Mouse (Mus musculus): ENCODE results near the gene Hras. TPM values are rescaled to one million over a fixed set of nuclear protein-coding genes. Genes with fewer than 3 reads are reported as not detected.

The Hras gene
- total RNA-seq, 2 experiments from 2014 or later = 193 to 209 TPM

DNA sequence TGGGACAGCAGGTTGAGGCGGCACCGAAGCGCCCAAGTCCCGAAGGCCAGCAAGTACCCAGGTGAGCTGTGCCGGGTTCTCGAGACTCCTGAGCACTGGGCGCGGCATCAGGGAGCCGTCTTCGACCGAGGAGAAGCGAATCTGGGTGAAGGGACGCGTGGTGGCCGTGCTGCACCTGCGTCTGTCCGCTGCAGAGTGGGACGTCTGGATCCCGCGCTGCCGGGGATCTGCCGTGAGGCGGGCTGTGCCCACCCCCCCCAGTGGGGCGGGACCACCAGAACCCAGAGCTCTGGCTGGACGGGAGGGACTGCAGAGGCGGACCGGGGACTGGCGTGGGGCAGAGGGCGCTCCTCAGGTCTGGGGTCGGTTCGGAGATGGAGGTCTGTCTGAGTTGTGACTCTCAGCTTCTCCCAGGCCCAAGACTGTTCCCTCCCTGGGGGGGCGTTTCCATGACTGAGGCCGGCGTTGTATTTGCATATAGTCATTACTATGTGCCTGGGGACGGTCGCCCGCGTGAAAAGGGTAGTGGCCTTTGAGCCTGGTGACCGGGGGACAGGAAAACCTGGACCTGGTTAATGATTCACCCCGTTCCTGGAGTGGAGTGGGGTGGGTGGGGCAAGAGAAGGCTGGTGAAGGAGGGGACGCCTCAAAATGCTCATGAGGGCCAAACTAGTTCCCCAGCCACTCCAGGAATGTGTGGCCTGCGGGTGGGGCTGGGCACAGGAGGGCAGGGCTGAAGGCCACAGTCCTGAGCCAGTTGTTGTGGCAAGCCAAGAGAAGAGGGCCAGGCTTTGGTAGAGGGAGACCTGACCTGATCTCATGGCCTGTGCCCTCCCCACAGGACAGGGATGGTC lies 22.3 kb upstream of the Hras start:
- DNase-seq = peak; percentile 28
- intact Hi-C loops (cut with DNase I; ENCODE audit: low total_unique reads) = no loop called here

DNA sequence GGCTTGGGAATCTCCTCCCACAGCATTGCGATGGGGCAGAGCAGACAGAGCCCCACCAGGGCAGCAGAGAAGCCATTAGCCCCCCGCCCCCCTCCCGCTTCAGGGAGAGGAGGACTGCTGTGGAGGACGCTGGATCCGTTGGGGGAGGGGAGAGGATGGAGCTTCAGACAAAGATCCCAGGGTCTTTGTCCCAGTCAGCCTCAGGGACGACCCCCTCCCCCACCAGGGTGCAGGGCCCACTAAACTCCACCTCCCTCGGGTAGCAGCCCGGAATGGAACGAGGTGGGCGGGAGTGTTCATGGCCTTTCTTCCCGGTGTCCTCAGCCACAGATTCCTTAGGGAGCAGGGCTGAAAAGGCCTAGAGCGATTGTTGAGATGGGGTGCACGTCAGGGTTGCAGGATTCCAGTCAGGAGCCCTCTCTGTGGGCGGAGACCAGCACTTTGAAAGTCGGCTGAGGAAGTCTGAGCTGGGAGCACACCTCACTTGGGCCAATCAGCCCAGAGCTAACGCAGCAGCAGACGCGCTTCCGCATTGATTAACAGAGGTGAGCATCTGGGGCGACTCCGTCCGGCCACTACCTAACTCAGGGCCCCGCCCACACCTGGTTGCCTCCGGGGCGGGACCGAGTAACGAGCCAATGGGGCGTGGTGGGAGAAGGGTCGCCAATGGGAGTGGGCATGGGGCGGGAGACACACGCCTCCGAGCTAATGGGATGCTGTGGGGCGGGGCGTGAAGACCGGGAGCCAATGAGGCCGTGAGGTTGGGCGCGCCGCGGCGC lies 21.5 kb upstream of the Hras start, which contains the start of gene Rassf7:
Gene Rassf7 (plus strand): TSS at position 760 of the 779 bp plus-strand sequence.
- intact Hi-C loops (cut with DNase I; ENCODE audit: low total_unique reads) = no loop called here

DNA sequence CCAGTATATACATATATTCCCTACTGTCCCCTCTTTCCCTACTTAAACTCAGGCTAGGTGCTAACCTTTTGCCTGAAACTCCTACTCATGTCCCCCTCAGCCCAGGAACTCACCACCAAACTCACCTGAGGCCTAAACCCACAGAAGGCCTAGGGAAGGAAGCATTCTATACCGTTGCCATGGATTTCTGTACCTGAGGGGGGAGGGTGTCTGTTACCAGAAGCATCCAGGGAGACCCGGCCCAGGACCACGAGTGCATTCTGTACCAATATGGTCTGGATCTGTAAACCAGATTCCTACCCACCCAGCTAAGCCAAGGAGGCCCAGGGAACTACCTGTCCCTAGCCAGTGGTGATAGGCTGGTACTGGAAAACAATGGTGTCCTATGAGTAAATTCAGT lies 20.5 kb upstream of the Hras start:
- intact Hi-C loops (cut with DNase I; ENCODE audit: low total_unique reads) = no loop called here
- no peak for DNase-seq

More for the DNA sequence above, 21.5 kb upstream of the Hras start, which contains the start of gene Rassf7:
- DNase-seq = peak; percentile 85

DNA sequence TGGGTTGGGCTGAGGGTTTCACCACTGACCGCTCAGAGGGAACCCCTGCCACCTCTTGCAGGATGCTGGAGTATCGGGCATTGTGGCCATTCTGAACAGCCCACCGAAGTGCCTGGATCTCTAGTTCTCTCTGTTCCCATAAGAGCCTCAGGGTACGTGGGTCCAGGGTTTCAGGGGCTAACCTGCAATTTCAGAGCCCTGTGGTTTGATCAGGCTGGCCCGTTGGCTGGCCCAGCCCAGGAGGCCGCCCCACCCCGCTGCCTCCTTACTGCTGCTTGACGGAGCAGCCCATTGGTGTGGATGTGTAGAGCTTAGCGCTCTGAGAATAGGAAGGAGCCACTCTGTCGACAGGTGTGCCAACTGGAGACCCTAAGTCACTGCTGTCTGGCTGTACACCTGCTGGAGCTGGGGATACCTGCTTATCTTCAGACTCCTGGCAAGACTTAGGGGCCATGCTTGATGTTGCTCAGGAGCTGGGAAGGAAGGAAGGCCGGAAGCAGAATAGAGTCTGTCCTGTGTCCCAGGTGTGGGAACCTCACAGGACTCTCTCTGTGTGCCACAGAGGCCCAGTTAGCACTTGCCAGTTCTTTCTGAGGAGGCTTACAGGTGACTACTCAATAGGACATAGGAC lies 19.9 kb upstream of the Hras start, which contains the start of gene Lmntd2:
Gene Lmntd2 (minus strand): TSS at position 476 of the 631 bp plus-strand sequence.
- no peak for DNase-seq
- intact Hi-C loops (cut with DNase I; ENCODE audit: low total_unique reads) = no loop called here

DNA sequence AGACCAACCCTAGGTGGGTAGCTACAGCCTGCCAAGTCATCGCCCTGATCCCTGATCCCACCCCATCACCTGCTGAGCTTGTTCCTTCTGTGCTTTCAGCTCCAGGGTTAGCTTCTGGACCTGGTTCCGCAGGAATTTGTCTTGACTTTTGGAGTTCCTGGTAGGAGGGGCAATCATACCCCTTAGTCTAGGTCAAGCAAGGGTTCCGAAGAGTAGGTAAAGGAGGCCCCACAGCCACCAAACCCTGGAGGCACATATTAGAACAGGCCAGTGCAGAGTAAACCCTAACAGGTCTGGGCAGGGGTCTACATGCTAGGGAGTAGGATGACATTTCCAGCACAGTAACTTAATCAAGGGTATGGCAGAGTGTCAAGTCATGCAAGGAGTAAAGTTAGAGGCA lies 19.3 kb upstream of the Hras start:
- no peak for DNase-seq
- intact Hi-C loops (cut with DNase I; ENCODE audit: low total_unique reads) = no loop called here

DNA sequence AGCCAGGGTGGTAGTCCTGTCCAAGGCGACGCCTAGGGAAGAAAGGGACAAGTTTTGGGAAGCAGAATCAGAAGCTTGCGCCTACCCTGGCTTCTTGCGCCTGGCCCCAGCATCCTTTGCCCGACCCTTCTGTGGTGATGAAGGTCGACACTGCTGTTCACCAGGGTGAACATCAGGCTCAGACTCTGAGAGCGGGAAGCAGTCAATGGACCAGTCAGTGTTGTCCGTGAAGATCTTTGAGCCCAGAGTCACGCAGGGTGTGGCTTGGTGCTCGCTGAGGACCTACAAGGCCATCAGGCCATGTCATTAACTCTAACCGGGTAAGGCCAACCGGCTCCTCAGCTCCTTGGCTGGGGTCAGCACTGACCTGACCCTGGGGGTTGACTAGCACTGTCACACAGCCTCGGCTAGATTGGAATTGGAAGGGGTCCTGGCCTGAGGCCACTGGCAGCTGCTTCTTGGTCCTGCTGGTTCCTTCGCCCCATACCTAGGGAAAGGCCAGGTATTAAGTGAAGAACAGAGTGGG lies 16.9 kb upstream of the Hras start:
- DNase-seq = no peak
- intact Hi-C loops (cut with DNase I; ENCODE audit: low total_unique reads) = no loop called here

DNA sequence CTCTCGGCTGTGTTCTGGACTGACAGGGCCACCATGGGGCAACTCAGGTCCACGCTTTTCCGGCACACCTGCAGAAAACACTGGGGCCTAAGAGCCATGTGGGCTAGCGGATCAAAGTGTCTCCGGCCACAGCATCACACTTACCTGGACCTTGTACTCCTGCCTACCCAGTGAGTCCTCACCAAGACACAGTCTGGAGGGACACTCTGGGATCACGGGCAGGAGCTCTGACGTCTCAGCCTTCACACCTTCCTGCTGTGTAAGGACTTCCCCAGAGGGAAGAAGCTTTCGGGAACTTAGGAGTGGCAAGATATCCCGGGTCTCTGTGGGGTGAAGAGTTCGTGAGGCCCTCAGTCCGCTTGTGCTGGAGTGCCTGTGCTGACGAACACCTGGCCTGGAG lies 16.3 kb upstream of the Hras start:
- DNase-seq = no peak
- intact Hi-C loops (cut with DNase I; ENCODE audit: low total_unique reads) = no loop called here

DNA sequence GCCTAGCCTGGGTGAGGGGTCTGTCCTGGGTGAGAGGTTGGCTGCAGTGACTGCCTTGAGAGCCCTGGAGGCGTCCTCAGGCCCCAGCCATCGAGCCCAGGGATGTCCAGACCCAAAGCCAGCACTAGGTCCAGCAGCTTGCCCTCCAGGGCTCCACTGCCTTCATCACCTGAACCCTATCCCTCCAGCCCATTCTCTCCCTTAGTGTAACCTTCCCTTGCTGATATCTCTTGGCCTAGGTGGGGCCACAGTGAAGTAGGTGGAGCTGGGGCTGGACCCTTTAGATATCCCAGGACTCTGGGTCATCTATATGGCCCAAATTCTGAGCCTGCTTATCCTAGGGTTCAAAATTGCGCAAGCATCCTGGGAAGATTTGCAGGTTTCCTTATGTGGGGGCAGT lies 15.7 kb upstream of the Hras start:
- no peak for DNase-seq
- intact Hi-C loops (cut with DNase I; ENCODE audit: low total_unique reads) = no loop called here

DNA sequence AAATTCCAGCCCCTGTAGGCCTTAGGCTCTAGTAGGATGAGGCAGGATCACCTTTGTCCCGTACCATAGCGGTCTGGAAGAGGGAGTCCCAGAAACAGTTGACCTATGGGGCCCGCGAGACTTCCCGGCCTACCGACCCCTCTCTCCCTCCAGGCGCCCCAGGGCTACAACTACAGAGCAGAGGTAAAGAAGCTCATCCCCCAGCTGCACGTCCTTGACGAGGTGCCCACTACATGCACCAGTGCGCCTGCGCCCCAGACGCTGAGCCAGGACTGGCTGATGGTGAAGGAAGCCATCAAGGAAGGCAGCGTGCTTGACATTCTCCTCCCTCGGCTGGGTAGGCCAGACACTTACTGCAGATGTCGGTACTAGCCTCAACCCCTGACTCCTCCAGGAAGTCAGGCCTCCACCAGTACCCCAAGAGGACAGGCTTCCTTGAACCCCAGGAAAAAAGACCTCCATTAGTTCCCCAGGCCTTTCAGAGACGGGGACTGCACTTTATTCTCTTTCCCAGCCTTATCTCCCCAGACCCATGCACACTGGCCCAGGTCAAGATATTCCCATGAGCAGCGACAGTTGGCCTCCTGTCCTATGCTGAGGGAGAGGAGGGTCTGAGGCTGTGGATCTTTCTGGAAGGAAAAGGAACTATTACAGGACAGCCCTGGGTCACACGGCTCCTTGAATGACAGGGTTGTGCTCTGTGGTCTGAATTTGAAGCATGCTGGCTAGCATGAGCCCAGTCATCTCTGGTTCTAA lies 12.6 kb upstream of the Hras start:
- intact Hi-C loops (cut with DNase I; ENCODE audit: low total_unique reads) = no loop called here

DNA sequence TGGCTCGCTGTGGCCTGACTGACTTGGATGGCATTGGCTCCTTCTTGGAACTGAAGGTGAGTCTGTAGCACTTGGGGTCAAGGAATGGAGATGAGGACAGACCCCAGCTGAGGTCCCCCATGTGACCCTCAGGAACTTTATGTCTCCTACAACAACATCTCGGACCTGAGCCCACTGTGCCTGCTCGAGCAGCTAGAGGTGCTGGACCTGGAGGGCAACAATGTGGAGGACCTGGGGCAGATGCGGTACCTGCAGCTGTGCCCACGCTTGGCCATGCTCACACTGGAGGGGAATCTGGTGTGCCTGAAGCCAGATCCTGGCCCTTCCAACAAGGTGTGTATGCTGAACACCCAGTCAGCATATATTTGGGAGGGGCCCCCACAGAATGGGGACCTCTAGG lies 11.7 kb upstream of the Hras start:
- no peak for DNase-seq
- intact Hi-C loops (cut with DNase I; ENCODE audit: low total_unique reads) = no loop called here

More for the DNA sequence above, 12.6 kb upstream of the Hras start:
- DNase-seq = no peak

DNA sequence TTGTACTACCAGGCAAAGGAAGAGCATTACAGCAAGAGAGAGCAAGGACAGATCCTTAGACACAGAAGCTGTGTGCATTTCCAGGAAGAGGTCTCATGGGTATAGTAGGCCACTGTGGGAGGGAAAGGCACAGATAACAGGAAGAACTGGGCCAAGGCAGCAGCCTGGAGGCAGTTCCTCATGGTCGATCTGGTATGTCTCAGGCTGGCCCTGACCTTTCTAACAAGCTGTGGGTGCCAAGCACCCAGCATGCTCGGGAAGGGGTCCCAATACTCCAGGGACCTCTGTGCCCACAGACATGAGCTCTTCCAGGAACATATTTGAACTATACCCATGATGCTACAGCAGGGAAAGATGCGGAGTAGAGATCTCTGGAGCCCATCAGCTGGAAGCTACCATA lies 10.7 kb upstream of the Hras start:
- intact Hi-C loops (cut with DNase I; ENCODE audit: low total_unique reads) = no loop called here
- no peak for DNase-seq

DNA sequence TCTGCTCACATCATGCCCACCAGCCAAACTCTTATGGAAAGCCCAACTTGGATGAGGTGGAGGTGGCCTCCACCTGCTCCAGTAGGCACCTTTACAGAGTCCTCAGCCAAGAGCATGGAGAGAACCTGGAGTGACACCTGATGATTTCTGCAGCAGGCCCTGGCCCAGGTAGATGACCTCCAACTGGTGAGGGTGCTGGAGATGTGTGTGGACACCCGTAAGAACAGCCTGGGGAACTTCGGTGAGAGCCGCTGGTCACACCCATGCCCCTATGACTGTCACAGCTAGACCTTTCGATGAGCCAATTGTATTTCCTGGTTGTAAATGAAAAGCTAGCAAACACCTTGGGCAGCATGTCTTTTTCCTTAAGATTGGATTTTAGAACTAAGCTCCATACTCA lies 4.3 kb upstream of the Hras start:
- no peak for DNase-seq
- intact Hi-C loops (cut with DNase I; ENCODE audit: low total_unique reads) = no loop called here

DNA sequence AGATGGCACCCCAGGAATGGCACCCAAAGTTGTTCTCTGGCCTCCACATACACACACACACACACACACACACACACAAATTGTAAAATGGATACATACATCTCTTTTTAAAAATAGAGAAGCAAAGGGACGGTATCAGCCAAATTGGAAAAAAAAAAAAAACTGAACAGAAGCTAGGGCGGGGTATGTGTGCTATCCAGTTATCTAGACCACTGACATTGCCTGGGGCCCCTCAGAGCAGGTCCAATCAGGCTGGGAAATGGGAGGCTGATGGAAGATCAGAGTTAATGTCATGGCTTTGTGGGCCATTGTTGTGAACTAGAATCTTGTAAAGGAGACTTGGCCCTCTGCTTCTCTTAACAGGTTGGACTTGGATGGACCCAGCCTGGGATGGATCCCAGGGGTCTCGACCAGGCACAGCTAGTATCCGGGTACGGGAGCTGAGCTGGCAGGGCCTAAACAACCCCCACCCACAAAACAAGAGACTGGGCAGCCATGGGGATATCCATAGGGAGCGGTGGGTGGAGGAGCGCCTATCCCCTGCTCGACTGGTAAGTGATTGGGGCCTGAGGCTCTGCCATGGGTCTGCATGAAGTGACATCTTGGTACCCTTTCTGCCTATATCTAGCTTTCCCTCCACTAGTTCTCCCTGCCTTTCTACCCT lies 2.9 kb upstream of the Hras start:
- no peak for DNase-seq
- intact Hi-C loops (cut with DNase I; ENCODE audit: low total_unique reads) = no loop called here

DNA sequence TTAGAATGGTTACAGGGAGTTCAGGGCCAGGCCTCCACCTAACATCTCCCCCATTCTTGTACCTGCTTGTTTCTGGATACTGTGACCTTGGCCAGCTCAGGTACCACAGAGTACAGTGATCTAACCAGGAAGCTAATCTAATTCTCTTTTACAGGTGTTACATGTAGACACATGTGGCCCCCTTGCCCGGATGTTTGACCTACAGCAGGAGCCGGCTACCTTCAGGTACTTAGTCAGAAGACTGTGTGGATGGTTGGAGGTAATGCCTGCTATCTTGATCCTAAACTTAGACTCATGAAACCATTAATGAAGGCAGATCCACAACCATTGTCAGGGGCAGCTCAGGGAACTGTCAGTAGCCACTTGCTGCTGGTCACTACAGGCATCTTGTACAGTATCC lies 1.9 kb upstream of the Hras start:
- DNase-seq = no peak
- intact Hi-C loops (cut with DNase I; ENCODE audit: low total_unique reads) = no loop called here

DNA sequence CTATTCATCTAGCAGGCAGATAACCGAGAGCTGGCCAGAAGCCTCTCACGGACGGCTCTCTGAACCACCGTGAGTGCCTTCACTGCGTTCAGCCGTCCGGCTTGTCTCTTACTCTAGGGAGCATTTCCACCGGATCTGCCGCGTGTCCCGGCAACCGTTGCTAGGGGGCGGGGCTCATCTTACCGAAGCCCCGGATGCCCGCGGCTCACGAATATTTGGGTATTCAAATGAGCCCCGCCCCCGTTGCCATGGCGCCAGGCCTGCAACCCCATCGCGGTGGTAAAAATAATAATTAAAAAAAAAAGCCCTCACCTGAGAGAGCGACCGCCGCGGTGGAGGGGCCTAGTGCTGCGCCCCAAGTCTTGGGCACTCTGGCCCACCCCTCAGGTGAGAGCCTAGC lies 1.0 kb upstream of the Hras start:
- peak; percentile 85 for DNase-seq

DNA sequence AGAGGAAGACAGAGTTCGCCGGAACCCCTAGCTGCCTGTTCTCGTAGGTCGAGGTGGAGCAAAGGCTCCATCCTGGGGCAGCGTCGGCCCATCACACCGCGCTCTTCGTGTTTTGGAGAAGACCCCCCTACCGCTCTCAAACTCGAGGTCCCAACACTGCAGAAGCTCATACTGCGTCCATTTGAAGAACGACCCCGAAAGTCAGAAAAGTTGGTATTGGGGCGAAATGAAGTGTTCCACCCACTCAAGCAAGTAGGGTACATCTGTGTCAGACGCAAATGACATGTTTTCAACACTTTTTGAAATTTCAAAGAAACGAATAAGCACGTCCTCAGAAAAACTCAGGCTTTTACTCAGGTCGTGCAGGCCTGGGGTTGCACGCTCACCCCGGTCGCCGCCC lies 604 bp upstream of the Hras start:
- intact Hi-C loops (cut with DNase I; ENCODE audit: low total_unique reads) = no loop called here
- no peak for DNase-seq

More for the DNA sequence above, 1.0 kb upstream of the Hras start:
- intact Hi-C loops (cut with DNase I; ENCODE audit: low total_unique reads) = no loop called here

DNA sequence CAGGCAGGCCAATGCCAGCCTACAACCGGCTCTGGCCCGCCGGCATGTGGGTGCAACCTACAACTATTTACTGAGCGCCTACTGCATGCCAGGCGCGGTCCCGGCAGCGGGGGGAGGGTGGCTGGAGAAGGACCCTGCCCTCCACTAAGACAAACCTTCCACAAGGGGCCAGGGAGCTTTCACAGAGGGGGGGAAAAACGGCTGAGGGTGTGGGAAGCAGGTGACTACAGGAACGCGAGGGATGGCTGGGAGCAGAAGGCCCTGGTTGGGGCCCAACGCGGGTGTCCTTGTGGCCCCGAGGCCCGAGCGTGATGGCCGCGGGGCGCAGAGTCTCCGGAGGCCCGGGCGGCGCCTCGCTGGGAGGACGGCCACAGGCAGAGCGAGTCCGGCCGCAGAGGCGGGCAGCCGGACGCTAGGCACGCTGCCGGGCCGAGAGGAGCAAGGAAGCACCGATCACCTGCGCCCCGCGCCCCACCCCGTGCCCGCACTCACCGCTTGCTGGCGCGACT lies 403 bp downstream of the Hras start:
- DNase-seq = peak; percentile 50

DNA sequence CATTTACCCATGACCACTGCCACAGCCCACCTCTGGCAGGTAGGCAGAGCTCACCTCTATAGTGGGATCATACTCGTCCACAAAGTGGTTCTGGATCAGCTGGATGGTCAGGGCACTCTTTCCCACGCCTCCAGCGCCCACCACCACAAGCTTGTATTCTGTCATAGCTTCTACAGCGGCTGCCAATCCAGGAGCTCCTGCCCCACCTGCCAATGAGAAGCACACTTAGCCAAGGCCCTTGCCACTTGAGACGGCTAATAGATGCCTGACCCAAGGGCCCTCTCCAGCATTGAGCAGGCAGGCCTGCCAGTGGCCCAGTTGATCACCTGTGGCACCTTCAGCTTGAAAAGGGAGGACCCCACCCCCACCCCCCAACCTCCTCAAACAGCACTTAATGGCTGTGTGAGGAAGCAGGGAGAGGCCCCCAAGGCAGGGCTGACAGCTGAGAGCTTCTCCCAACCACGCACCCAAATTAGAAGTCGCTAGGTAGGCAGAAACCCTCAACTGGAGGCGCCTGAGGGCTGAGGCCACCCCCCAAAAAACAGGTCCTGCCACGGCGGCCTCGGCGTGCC lies 943 bp downstream of the Hras start:
- intact Hi-C loops (cut with DNase I; ENCODE audit: low total_unique reads) = no loop called here
- no peak for DNase-seq

More for the DNA sequence above, 403 bp downstream of the Hras start:
- intact Hi-C loops (cut with DNase I; ENCODE audit: low total_unique reads) = no loop called here
